Mouse (Mus musculus): Measurements from ENCODE around the gene Col9a2. TPM values are rescaled to one million over a fixed set of nuclear protein-coding genes. Genes with fewer than 3 reads are reported as not detected.

Gene Col9a2
- polyA plus RNA-seq, 1 experiment = not detected

DNA sequence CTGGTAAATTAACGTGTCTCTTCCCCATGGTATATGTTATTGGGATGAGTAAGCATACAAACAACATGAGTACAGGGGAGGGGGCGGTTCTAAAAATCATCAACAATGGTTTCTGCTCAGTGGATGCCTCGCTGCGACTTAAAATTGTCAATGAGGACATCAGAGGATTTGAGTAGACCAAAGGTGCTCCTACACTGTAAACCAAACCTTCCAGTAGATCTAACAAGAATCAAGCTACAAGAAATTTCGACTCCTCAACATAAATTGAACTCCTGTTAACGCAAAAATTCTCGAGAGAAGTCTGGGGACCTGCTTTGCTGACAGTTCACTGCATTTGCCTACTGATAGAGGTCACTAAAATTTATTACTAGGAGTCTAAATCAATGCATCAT is 23.9 kb upstream of the Col9a2 start:
- H3K27ac ChIP-seq (replicated peaks; ENCODE audit: low read depth, low read length) = no peak overlapping the region
- peaks cover 7% of the 10 kb centered on the region for H3K4me1 ChIP-seq (ENCODE audit: control insufficient read depth, insufficient read depth, insufficient read length, low read length)
- H3K4me3 ChIP-seq (ENCODE audit: insufficient read depth, low read depth, low read length) = peak overlapping the region; percentile 17; the same call in 1 of the 2 replicates

DNA sequence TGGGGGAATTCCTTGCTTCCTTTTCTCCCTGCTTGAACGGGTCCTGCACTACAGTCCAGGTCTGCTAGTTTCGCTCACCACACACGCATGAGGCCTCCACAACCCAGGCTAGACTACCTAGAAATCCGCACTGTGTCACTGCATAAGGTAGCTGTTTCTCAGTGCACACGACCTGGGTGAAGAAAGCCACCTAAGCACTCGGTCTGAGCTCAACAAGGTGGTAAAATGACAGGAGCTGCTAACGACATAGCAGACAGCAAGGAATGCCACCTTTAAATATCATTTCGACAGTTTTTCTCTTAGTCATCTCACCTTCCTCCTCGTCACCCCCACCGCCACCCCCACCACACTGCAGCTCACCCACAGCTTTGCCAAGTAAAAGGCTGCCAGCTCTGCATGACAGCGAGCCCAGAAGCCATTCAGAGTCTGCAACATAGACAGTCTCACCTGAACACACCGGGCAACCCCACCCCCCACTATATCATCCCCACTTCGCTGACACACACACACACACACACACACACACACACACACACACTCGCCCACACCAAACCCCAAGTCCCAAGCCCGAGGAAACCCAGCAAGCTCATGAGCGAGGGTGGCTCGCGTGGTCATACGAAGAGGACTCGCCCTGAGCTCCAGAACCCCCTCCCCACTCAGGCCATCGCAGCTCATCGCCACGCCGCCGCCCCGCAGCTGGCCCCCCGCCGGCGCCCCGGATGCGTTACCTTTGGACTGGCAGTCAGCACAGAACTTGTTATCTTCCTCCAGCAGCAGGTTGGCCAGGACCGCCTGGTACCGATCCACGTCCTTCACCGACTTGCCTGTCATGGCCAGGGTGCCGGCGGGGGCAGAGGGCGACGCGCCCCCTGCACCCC is 22.9 kb upstream of the Col9a2 start:
- peak overlapping the region; percentile 49 for H3K27ac ChIP-seq (replicated peaks; ENCODE audit: low read depth, low read length)
- H3K4me1 ChIP-seq (ENCODE audit: control insufficient read depth, insufficient read depth, insufficient read length, low read length) = peaks cover 3% of the 10 kb centered on the region; the same call in 1 of the 2 replicates
- H3K4me3 ChIP-seq (ENCODE audit: insufficient read depth, low read depth, low read length) = peak overlapping the region; percentile 69

GRCm38 (mm10) chr4:121016928-121017657 is 22.1 kb upstream of the Col9a2 start, which contains the start of gene Smap2:
Gene Smap2, minus strand, starts transcription at chr4:121017247.
- H3K4me1 ChIP-seq (ENCODE audit: control insufficient read depth, insufficient read depth, insufficient read length, low read length) = peaks cover 2% of the 10 kb centered on the region; the same call in 1 of the 2 replicates
- peak within 1 kb of the TSS; percentile 49 for H3K27ac ChIP-seq (replicated peaks; ENCODE audit: low read depth, low read length)
- peak within 1 kb of the TSS; percentile 69 for H3K4me3 ChIP-seq (ENCODE audit: insufficient read depth, low read depth, low read length)

- H3K4me1 ChIP-seq (ENCODE audit: control insufficient read depth, insufficient read depth, insufficient read length, low read length) = no peaks in the 10 kb centered on the region
- H3K4me3 ChIP-seq (ENCODE audit: insufficient read depth, low read depth, low read length) = no peak overlapping the region
- H3K27ac ChIP-seq (replicated peaks; ENCODE audit: low read depth, low read length) = no peak overlapping the region
These were observed 20.9 kb upstream of the Col9a2 start for GRCm38 (mm10) chr4:121018250-121018649.

DNA sequence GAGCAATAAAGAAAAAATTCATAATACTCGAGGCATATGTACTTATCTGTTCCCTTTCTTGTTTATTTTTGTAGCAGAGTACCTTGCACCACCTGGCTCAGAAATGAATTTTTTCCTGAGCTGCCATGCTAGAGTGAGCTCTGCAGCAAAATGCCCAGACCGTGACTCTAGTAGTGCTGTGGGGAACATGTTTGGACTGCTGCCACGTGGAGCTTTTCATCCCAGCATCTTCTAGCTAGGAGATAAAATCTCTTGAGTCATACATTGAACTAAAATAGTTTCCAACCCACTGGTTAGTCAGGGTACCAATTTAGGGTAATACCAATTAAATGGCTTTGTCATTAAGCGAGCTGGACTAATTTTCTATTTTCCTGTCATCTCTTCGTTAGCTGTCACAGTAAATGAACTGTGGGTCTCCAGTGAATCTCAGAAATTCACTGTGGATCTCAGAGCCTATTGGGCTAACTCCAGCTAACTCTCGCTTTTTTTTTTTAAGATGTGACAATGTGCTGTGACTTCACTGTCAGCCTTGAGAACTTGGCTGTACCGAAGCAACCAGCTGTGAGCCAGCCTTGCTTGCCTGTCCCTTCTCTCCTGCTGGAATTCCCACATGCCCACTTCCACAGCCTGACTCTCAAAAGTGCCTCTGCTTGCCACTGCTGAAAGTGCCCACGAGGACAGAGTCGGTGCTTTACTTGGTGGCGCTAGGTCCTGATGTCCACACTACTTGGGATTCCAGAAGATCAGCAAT is 19.0 kb upstream of the Col9a2 start:
- H3K27ac ChIP-seq (replicated peaks; ENCODE audit: low read depth, low read length) = no peak overlapping the region
- no peak overlapping the region for H3K4me3 ChIP-seq (ENCODE audit: insufficient read depth, low read depth, low read length)
- no peaks in the 10 kb centered on the region for H3K4me1 ChIP-seq (ENCODE audit: control insufficient read depth, insufficient read depth, insufficient read length, low read length)

- no peak overlapping the region for H3K27ac ChIP-seq (replicated peaks; ENCODE audit: low read depth, low read length)
- no peak overlapping the region for H3K4me3 ChIP-seq (ENCODE audit: insufficient read depth, low read depth, low read length)
- no peaks in the 10 kb centered on the region for H3K4me1 ChIP-seq (ENCODE audit: control insufficient read depth, insufficient read depth, insufficient read length, low read length)
These were observed 17.3 kb upstream of the Col9a2 start for GRCm38 (mm10) chr4:121021911-121022310.

GRCm38 (mm10) chr4:121023464-121023863 is 15.7 kb upstream of the Col9a2 start:
- Histone ChIP-seq H3K27ac (replicated peaks; ENCODE audit: low read depth, low read length) (no peak overlapping the region), H3K4me1 (ENCODE audit: control insufficient read depth, insufficient read depth, insufficient read length, low read length) (no peaks in the 10 kb centered on the region)

DNA sequence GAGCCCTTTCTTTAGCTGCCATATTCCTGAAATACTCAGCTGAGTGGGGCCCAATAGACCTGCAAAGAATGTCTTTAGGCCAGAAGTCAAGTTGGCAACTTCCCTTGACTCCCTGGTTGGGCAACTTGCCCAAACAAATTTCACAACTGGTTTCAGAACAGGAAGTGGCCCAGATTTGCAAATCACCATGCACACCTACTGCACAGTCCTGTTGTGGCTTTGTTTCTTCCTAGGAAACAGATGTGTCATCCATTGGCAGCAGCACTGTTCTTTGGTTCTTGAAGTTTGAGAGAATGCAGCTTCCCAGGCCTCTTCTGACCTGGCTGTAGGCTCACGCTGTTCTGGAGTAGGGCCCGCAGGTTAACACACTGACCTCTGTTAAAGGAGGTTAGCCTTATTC is 15.2 kb upstream of the Col9a2 start:
- no peak overlapping the region for H3K27ac ChIP-seq (replicated peaks; ENCODE audit: low read depth, low read length)
- H3K4me1 ChIP-seq (ENCODE audit: control insufficient read depth, insufficient read depth, insufficient read length, low read length) = no peaks in the 10 kb centered on the region
- H3K4me3 ChIP-seq (ENCODE audit: insufficient read depth, low read depth, low read length) = no peak overlapping the region

More at GRCm38 (mm10) chr4:121023464-121023863, 15.7 kb upstream of the Col9a2 start:
- H3K4me3 ChIP-seq (ENCODE audit: insufficient read depth, low read depth, low read length) = no peak overlapping the region

- Histone ChIP-seq H3K4me1 (ENCODE audit: control insufficient read depth, insufficient read depth, insufficient read length, low read length) (no peaks in the 10 kb centered on the region), H3K27ac (replicated peaks; ENCODE audit: low read depth, low read length) (no peak overlapping the region), H3K4me3 (ENCODE audit: insufficient read depth, low read depth, low read length) (no peak overlapping the region)
These were observed 13.5 kb upstream of the Col9a2 start for GRCm38 (mm10) chr4:121025681-121026080.

DNA sequence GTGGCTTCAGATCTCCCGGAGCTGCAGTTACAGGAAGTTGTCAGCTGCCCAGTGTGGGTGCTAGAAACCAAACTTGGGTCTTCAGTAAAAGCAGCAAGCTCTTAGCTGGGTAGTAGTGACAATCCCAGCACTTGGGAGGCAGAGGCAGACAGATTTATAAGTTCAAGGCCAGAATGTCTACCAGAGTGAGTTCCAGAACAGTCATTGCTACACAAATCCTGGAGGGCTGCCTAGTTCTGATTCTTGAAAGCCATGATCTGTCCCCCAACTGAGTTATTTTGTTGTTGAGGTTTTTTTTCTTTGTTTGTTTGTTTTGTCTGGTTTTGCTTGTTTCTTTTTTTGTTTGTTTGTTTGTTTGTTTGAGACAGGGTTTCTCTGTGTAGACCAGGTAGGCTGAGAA is 11.0 kb upstream of the Col9a2 start:
- H3K4me1 ChIP-seq (ENCODE audit: control insufficient read depth, insufficient read depth, insufficient read length, low read length) = no peaks in the 10 kb centered on the region
- H3K27ac ChIP-seq (replicated peaks; ENCODE audit: low read depth, low read length) = no peak overlapping the region
- no peak overlapping the region for H3K4me3 ChIP-seq (ENCODE audit: insufficient read depth, low read depth, low read length)

GRCm38 (mm10) chr4:121028659-121029392 is 10.4 kb upstream of the Col9a2 start:
- no peak overlapping the region for H3K27ac ChIP-seq (replicated peaks; ENCODE audit: low read depth, low read length)
- H3K4me3 ChIP-seq (ENCODE audit: insufficient read depth, low read depth, low read length) = no peak overlapping the region
- no peaks in the 10 kb centered on the region for H3K4me1 ChIP-seq (ENCODE audit: control insufficient read depth, insufficient read depth, insufficient read length, low read length)

- H3K4me3 ChIP-seq (ENCODE audit: insufficient read depth, low read depth, low read length) = no peak overlapping the region
- no peaks in the 10 kb centered on the region for H3K4me1 ChIP-seq (ENCODE audit: control insufficient read depth, insufficient read depth, insufficient read length, low read length)
These were observed 9.6 kb upstream of the Col9a2 start for GRCm38 (mm10) chr4:121029632-121030031.

GRCm38 (mm10) chr4:121031440-121031839 is 7.7 kb upstream of the Col9a2 start:
- no peak overlapping the region for H3K4me3 ChIP-seq (ENCODE audit: insufficient read depth, low read depth, low read length)
- H3K4me1 ChIP-seq (ENCODE audit: control insufficient read depth, insufficient read depth, insufficient read length, low read length) = no peaks in the 10 kb centered on the region
- no peak overlapping the region for H3K27ac ChIP-seq (replicated peaks; ENCODE audit: low read depth, low read length)

More at GRCm38 (mm10) chr4:121029632-121030031, 9.6 kb upstream of the Col9a2 start:
- no peak overlapping the region for H3K27ac ChIP-seq (replicated peaks; ENCODE audit: low read depth, low read length)

DNA sequence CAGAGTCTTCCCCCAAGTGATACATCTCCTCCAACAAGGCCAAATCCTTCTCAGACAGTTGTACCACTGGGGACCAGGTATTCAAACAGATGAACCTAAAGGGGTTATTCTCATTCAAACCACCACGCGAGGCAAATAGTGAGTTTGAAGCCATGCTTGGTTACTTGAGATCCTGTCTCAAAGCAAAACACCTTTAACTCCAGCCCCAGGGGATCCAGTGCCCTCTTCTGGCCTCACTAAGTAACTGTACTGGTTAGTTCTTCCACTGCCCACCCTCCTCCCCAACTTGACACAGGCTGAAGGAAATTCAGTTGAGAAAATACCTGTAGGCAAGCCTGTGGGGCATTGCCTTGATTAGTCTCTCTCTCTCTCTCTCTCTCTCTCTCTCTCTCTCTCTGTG is 6.2 kb upstream of the Col9a2 start:
- Histone ChIP-seq H3K4me3 (ENCODE audit: insufficient read depth, low read depth, low read length) (no peak overlapping the region), H3K27ac (replicated peaks; ENCODE audit: low read depth, low read length) (no peak overlapping the region)

More for the DNA sequence above, 6.2 kb upstream of the Col9a2 start:
- no peaks in the 10 kb centered on the region for H3K4me1 ChIP-seq (ENCODE audit: control insufficient read depth, insufficient read depth, insufficient read length, low read length)

All from brown adipose tissue, adult 24 weeks (tissue).